ENCODE assay signal across 9 mouse cellular contexts in the genomic region with DNA sequence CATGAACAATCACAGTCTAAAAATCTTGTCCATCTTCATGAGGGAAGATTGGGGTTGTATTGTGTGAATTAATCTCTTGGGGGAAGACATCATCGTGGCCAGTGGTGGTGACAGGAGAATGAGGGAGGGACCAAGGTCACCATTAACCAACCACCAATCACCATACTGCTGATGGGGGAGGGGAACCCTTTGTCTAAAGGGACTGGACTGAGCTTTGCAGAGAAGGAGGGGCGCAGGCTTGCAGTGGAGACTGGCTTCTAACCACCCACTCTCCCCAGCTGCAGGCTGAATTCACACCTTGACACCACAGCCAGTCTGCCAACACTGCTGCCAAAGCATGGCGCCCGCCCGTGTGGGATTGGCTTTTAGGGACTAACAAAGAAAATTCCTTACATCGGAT. TPM values are rescaled to one million over a fixed set of nuclear protein-coding genes. Genes with fewer than 3 reads are reported as not detected.
DNase-seq lines count a peak whose midpoint lies in the region; ATAC-seq and TF ChIP-seq lines count a peak whose summit lies in the region.
"Had no signal": no experiment of that assay in that cellular context is flagged by ENCODE, and none has a peak within 500 bp of the region (broad histone marks: within the 10 kb centered on the region; RNA-seq: fewer than 3 reads in every experiment).

No protein-coding gene starts in this region.

- H3K4me1 ChIP-seq in kidney, postnatal 0 days (replicated peaks; ENCODE audit: insufficient read depth, low read length) = no peaks in the 10 kb centered on the region
- H3K4me1 ChIP-seq in hindbrain, embryonic 11.5 days (replicated peaks; ENCODE audit: control insufficient read depth, insufficient read depth, low read length) = no peaks in the 10 kb centered on the region; the same call in 1 of the 2 replicates
- peaks cover 9% of the 10 kb centered on the region; the same call in 1 of the 2 replicates for H3K4me1 ChIP-seq in midbrain, embryonic 16.5 days (ENCODE audit: control insufficient read depth, insufficient read depth, low read length)

- intact Hi-C loops in left cerebral cortex, postnatal 4 days (cut with DNase I) = no loop called here

- no peak overlapping the region for H3K4me3 ChIP-seq in kidney, postnatal 0 days (replicated peaks; ENCODE audit: low read depth, low read length)
- no peak overlapping the region for H3K4me3 ChIP-seq in hindbrain, embryonic 11.5 days (ENCODE audit: low read depth, low read length)
- peak overlapping the region; percentile 10; the same call in 1 of the 2 replicates for H3K4me3 ChIP-seq in midbrain, embryonic 16.5 days (ENCODE audit: low read depth, low read length)

- no peak overlapping the region for H3K9ac ChIP-seq in kidney, postnatal 0 days (ENCODE audit: low read depth, low read length)
- peak overlapping the region; percentile 27; the same call in 1 of the 2 replicates for H3K9ac ChIP-seq in hindbrain, embryonic 11.5 days (ENCODE audit: low read depth, low read length)
- peak overlapping the region; percentile 58 for H3K9ac ChIP-seq in midbrain, embryonic 16.5 days (ENCODE audit: low read depth, low read length)

- H3K27me3 ChIP-seq in kidney, postnatal 0 days (ENCODE audit: insufficient read depth, low read length) = no peaks in the 10 kb centered on the region
- no peaks in the 10 kb centered on the region for H3K27me3 ChIP-seq in hindbrain, embryonic 11.5 days (ENCODE audit: control insufficient read depth, insufficient read depth, low read length)
- no peaks in the 10 kb centered on the region for H3K27me3 ChIP-seq in midbrain, embryonic 16.5 days (ENCODE audit: control insufficient read depth, insufficient read depth, low read depth, low read length)

- H3K36me3 ChIP-seq in kidney, postnatal 0 days (ENCODE audit: insufficient read depth, low read length) = peaks cover 6% of the 10 kb centered on the region; the same call in 1 of the 2 replicates
- H3K36me3 ChIP-seq in hindbrain, embryonic 11.5 days (ENCODE audit: control insufficient read depth, insufficient read depth, low read length) = no peaks in the 10 kb centered on the region; the same call in 1 of the 2 replicates
- H3K36me3 ChIP-seq in midbrain, embryonic 16.5 days (ENCODE audit: control insufficient read depth, insufficient read depth, low read length) = peaks cover 7% of the 10 kb centered on the region; the same call in 1 of the 2 replicates

- no peak overlapping the region for H3K27ac ChIP-seq in kidney, postnatal 0 days
- H3K27ac ChIP-seq in hindbrain, embryonic 11.5 days (ENCODE audit: low read depth, low read length) = 0 out of 2 replicates have a peak overlapping the region, but pooled peaks have one; percentile 53
- H3K27ac ChIP-seq in midbrain, embryonic 16.5 days (ENCODE audit: low read length) = peak overlapping the region; percentile 72

- no peaks in the 10 kb centered on the region for H3K9me3 ChIP-seq in kidney, postnatal 0 days (replicated peaks; ENCODE audit: low read length)
- no peaks in the 10 kb centered on the region for H3K9me3 ChIP-seq in hindbrain, embryonic 11.5 days (ENCODE audit: control insufficient read depth, low read length)
- no peaks in the 10 kb centered on the region for H3K9me3 ChIP-seq in midbrain, embryonic 16.5 days (replicated peaks; ENCODE audit: control insufficient read depth, low read length, poor library complexity, severe bottlenecking)

- 32% methylated on average over 6 of the region's 6 CpGs for WGBS in kidney, postnatal 0 days
- 45% methylated on average over 6 of the region's 6 CpGs for WGBS in hindbrain, embryonic 11.5 days
- WGBS in midbrain, embryonic 16.5 days = 41% methylated on average over 6 of the region's 6 CpGs

- peak overlapping the region; percentile 25 for H3K4me2 ChIP-seq in kidney, postnatal 0 days (ENCODE audit: low read length)
- H3K4me2 ChIP-seq in hindbrain, embryonic 11.5 days (replicated peaks; ENCODE audit: low read depth, low read length) = peak overlapping the region; percentile 19; the same call in 1 of the 2 replicates
- peak overlapping the region; percentile 54 for H3K4me2 ChIP-seq in midbrain, embryonic 16.5 days (ENCODE audit: low read length)

- TF ChIP-seq POLR2A in brain, embryonic 14.5 days (IDR thresholded peaks at IDR 0.05; ENCODE audit: borderline replicate concordance, extremely low read depth, insufficient read depth, insufficient read length, poor library complexity, severe bottlenecking) = no peak

- peak; percentile 42 for DNase-seq in kidney, postnatal 0 days (ENCODE audit: low spot score)
- DNase-seq in kidney, adult 18-20 months = no peak
- peak; percentile 81 for DNase-seq in brain, embryonic 14.5 days (ENCODE audit: low read depth)
- DNase-seq in hindbrain, embryonic 11.5 days (ENCODE audit: low spot score) = peak; percentile 75
- DNase-seq in left cerebral cortex, postnatal 4 days = no peak
- no peak for DNase-seq in cerebellum, adult 18-20 months

- ATAC-seq in kidney, postnatal 0 days (replicated peaks; ENCODE audit: low FRiP score, low read depth) = peak; percentile 42
- peak; percentile 94 for ATAC-seq in hindbrain, embryonic 11.5 days (ENCODE audit: low FRiP score)
- peak; percentile 90 for ATAC-seq in midbrain, embryonic 16.5 days
- no peak for ATAC-seq in inflammation-experienced regulatory T-cells, adult 6 months

- TF ChIP-seq CTCF in kidney, postnatal 0 days (IDR thresholded peaks at IDR 0.05; ENCODE audit: low read depth) = no peak
- TF ChIP-seq CTCF in brain, embryonic 14.5 days (IDR thresholded peaks at IDR 0.05; ENCODE audit: borderline replicate concordance, extremely low read depth, insufficient read depth, insufficient read length) = no peak

RNA-seq across cellular contexts. Expression of gene Gm3448, which starts 24.7 kb away (rescaled TPM):
- polyA plus RNA-seq in kidney, postnatal 0 days (2015; fragmentation: Nextera tagmentation; extraction: Ambion mirVana) = 4.0 and 4.6 TPM in 2 replicates
- 3.4 and 4.7 TPM in 2 replicates for polyA plus RNA-seq in brain, embryonic 14.5 days (2012; rRNA removed)
- polyA plus RNA-seq in hindbrain, embryonic 11.5 days (2014; fragmentation: Nextera tagmentation; extraction: Ambion mirVana) = 2.9 and 6.0 TPM in 2 replicates
- polyA plus RNA-seq in midbrain, embryonic 16.5 days (2015; fragmentation: Nextera tagmentation; extraction: Ambion mirVana) = 4.7 and 5.6 TPM in 2 replicates
- 1 to 10 TPM; 6.6 to 7.7 TPM for total RNA-seq in left cerebral cortex, postnatal 4 days (2021)
- polyA plus RNA-seq in inflammation-experienced regulatory T-cells, adult 6 months (2017; shearing (Covaris generic)) = 1 to 10 TPM in 2 of 3 experiments, under 1 TPM in 1; 0.72 to 3.6 (median 3.2) TPM

RNA-seq across cellular contexts. Expression of gene Tcte3, which starts 24.8 kb away (rescaled TPM):
- polyA plus RNA-seq in kidney, postnatal 0 days (2015; fragmentation: Nextera tagmentation; extraction: Ambion mirVana) = not detected in 2 replicates
- 0.31 TPM in 1 of 2 replicates, not detected in the other for polyA plus RNA-seq in brain, embryonic 14.5 days (2012; rRNA removed)
- not detected in 2 replicates for polyA plus RNA-seq in hindbrain, embryonic 11.5 days (2014; fragmentation: Nextera tagmentation; extraction: Ambion mirVana)
- polyA plus RNA-seq in midbrain, embryonic 16.5 days (2015; fragmentation: Nextera tagmentation; extraction: Ambion mirVana) = 0.50 TPM in 1 of 2 replicates, not detected in the other
- 1 to 10 TPM in 1 of 2 experiments, under 1 TPM in 1; 0.79 to 3.2 TPM for total RNA-seq in left cerebral cortex, postnatal 4 days (2021)
- 1 to 10 TPM; 1.2 to 5.4 (median 5.1) TPM for polyA plus RNA-seq in inflammation-experienced regulatory T-cells, adult 6 months (2017; shearing (Covaris generic))
- total RNA-seq: heart, postnatal 36 days had no signal

RNA-seq across cellular contexts. Expression of gene Ermard, which starts 25.1 kb away (rescaled TPM):
- polyA plus RNA-seq in kidney, postnatal 0 days (2015; fragmentation: Nextera tagmentation; extraction: Ambion mirVana) = 53.6 and 60.1 TPM in 2 replicates
- polyA plus RNA-seq in brain, embryonic 14.5 days (2012; rRNA removed) = 87.7 and 107 TPM in 2 replicates
- polyA plus RNA-seq in hindbrain, embryonic 11.5 days (2014; fragmentation: Nextera tagmentation; extraction: Ambion mirVana) = 71.4 and 92.2 TPM in 2 replicates
- polyA plus RNA-seq in midbrain, embryonic 16.5 days (2015; fragmentation: Nextera tagmentation; extraction: Ambion mirVana) = 74.3 and 89.8 TPM in 2 replicates
- 10 to 100 TPM; 56.5 to 58.0 TPM for total RNA-seq in left cerebral cortex, postnatal 4 days (2021)
- polyA plus RNA-seq in inflammation-experienced regulatory T-cells, adult 6 months (2017; shearing (Covaris generic)) = 100 to 1,000 TPM in 2 of 3 experiments, 10 to 100 TPM in 1; 86.6 to 207 (median 188) TPM

RNA-seq across cellular contexts. Expression of gene Gm3435, which starts 56.1 kb away (rescaled TPM):
- 8.9 and 10.3 TPM in 2 replicates for polyA plus RNA-seq in kidney, postnatal 0 days (2015; fragmentation: Nextera tagmentation; extraction: Ambion mirVana)
- 6.2 and 9.0 TPM in 2 replicates for polyA plus RNA-seq in brain, embryonic 14.5 days (2012; rRNA removed)
- polyA plus RNA-seq in hindbrain, embryonic 11.5 days (2014; fragmentation: Nextera tagmentation; extraction: Ambion mirVana) = 8.0 and 10.3 TPM in 2 replicates
- polyA plus RNA-seq in midbrain, embryonic 16.5 days (2015; fragmentation: Nextera tagmentation; extraction: Ambion mirVana) = 9.2 and 10.3 TPM in 2 replicates
- 1 to 10 TPM; 3.1 to 3.7 TPM for total RNA-seq in left cerebral cortex, postnatal 4 days (2021)
- 10 to 100 TPM in 1 of 3 experiments, 1 to 10 TPM in 2; 5.0 to 12.9 (median 8.2) TPM for polyA plus RNA-seq in inflammation-experienced regulatory T-cells, adult 6 months (2017; shearing (Covaris generic))

Comparison
In these comparisons a context has a peak if more than half of its experiments do, and no peak if none do; other contexts are left out.
1. DNase-seq: peak in kidney, postnatal 0 days (single experiment), brain, embryonic 14.5 days (single experiment) and hindbrain, embryonic 11.5 days (single experiment); none in kidney, adult 18-20 months (single experiment), left cerebral cortex, postnatal 4 days (single experiment) and cerebellum, adult 18-20 months (0 of 2).
2. Peak in every context shown above with its lines, with median percentiles within 50 percentile points of each other: H3K4me2 ChIP-seq.